Mouse (Mus musculus) spleen, adult 12 weeks (tissue): ENCODE data around the gene Lmx1b.

Experiments used
- DNase-seq: peaks from one replicate; pipeline ENCODE4 v3.0.0; 2022; ENCODE audit warnings: low spot score

Gene Lmx1b

GRCm38 (mm10) chr2:33643721-33644713 is 3.7 kb upstream of the Lmx1b start:
- DNase-seq, result no peak

- peak; percentile 22 for DNase-seq
Measured at GRCm38 (mm10) chr2:33642650-33643458, 2.5 kb upstream of the Lmx1b start.

GRCm38 (mm10) chr2:33641859-33642571 is 1.7 kb upstream of the Lmx1b start:
- DNase-seq, result no peak

- no peak for DNase-seq
Measured at GRCm38 (mm10) chr2:33640978-33641858, 907 bp upstream of the Lmx1b start.

- no peak for DNase-seq
Measured at GRCm38 (mm10) chr2:33639301-33640170, 775 bp downstream of the Lmx1b start.

- no peak for DNase-seq
Measured at GRCm38 (mm10) chr2:33638141-33638733, 2.1 kb downstream of the Lmx1b start.

GRCm38 (mm10) chr2:33637288-33637687 is 3.0 kb downstream of the Lmx1b start:
- DNase-seq, result no peak

GRCm38 (mm10) chr2:33636628-33637188 is 3.6 kb downstream of the Lmx1b start:
- no peak for DNase-seq

GRCm38 (mm10) chr2:33636117-33636521 is 4.2 kb downstream of the Lmx1b start:
- no peak for DNase-seq

GRCm38 (mm10) chr2:33635323-33636116 is 4.8 kb downstream of the Lmx1b start:
- no peak for DNase-seq

- no peak for DNase-seq
Measured at GRCm38 (mm10) chr2:33634481-33635090, 5.7 kb downstream of the Lmx1b start.

GRCm38 (mm10) chr2:33633955-33634354 is 6.4 kb downstream of the Lmx1b start:
- no peak for DNase-seq

GRCm38 (mm10) chr2:33633237-33633636 is 7.1 kb downstream of the Lmx1b start:
- DNase-seq, result no peak

- no peak for DNase-seq
Measured at GRCm38 (mm10) chr2:33632551-33633059, 7.7 kb downstream of the Lmx1b start.

- no peak for DNase-seq
Measured at GRCm38 (mm10) chr2:33631708-33632343, 8.5 kb downstream of the Lmx1b start.

- no peak for DNase-seq
Measured at GRCm38 (mm10) chr2:33631022-33631707, 9.1 kb downstream of the Lmx1b start.
